Mouse (Mus musculus) stomach, embryonic 14.5 days (tissue): ENCODE data around the gene Fev. TPM values are rescaled to one million over a fixed set of nuclear protein-coding genes. Genes with fewer than 3 reads are reported as not detected.

Experiments used
- ATAC-seq: fragments of 200-750 bp; cut with Nextera tagmentation; 2 replicates; pipeline ENCODE4 v1.8.0; 2017; ENCODE audit warnings: low read depth, moderate TSS enrichment; ENCODE audit not compliant: insufficient number of reproducible peaks, insufficient read depth, low FRiP score
- H3K27ac ChIP-seq: fragments of 300-500 bp; sonication (generic); 2 replicates; pipeline ENCODE4 v1.5.1; 2014; ENCODE audit warnings: mild to moderate bottlenecking, low read length, moderate library complexity, mixed read lengths
- H3K27me3 ChIP-seq: fragments of 300-500 bp; sonication (generic); 2 replicates; pipeline ENCODE4 v1.6.1; 2014; ENCODE audit warnings: low read length, control low read depth, mixed read lengths; ENCODE audit not compliant: control insufficient read depth, insufficient read depth
- H3K36me3 ChIP-seq: fragments of 300-500 bp; sonication (generic); 2 replicates; pipeline ENCODE4 v1.6.1; 2014; ENCODE audit warnings: mild to moderate bottlenecking, control low read depth, low read length, moderate library complexity, mixed read lengths; ENCODE audit not compliant: control insufficient read depth, insufficient read depth
- H3K4me1 ChIP-seq: fragments of 300-500 bp; sonication (generic); 2 replicates; pipeline ENCODE4 v1.6.1; 2014; ENCODE audit warnings: low read length, control low read depth, mixed read lengths; ENCODE audit not compliant: control insufficient read depth, insufficient read depth
- H3K4me2 ChIP-seq: fragments of 300-500 bp; sonication (generic); replicated peaks from 2 replicates; pipeline ENCODE4 v1.6.1; 2014; ENCODE audit warnings: low read depth, low read length, control low read depth
- H3K4me3 ChIP-seq: fragments of 300-500 bp; sonication (generic); 2 replicates; pipeline ENCODE4 v1.5.1; 2014; ENCODE audit warnings: low read depth, low read length, control low read depth
- H3K9ac ChIP-seq: fragments of 300-500 bp; sonication (generic); replicated peaks from 2 replicates; pipeline ENCODE4 v1.6.1; 2014; ENCODE audit warnings: low read depth, mild to moderate bottlenecking, control low read depth, low read length, moderate library complexity, mixed read lengths
- H3K9me3 ChIP-seq: fragments of 300-500 bp; sonication (generic); 2 replicates; pipeline ENCODE4 v1.6.1; 2016; ENCODE audit warnings: low read depth, low read length, control low read depth; ENCODE audit not compliant: control insufficient read depth
- WGBS: fragments of 180-500 bp; shearing (Covaris S2); extraction: QIAGEN DNeasy Blood & Tissue Kit; methylation state at CpG from one replicate; pipeline ENCODE4 v1.1.7; 2014; 5-methylcytosine and 5-hydroxymethylcytosine counted together
- polyA plus RNA-seq: library from polyadenylated mRNA; unstranded; fragments of >200 nt; fragmentation: Nextera tagmentation; extraction: Ambion mirVana; gene quantifications from 2 replicates; pipeline ENCODE4 v1.2.1, GENCODE M21; 2014

Gene Fev
- polyA plus RNA-seq, 1 experiment from 2014 or later = not detected

DNA sequence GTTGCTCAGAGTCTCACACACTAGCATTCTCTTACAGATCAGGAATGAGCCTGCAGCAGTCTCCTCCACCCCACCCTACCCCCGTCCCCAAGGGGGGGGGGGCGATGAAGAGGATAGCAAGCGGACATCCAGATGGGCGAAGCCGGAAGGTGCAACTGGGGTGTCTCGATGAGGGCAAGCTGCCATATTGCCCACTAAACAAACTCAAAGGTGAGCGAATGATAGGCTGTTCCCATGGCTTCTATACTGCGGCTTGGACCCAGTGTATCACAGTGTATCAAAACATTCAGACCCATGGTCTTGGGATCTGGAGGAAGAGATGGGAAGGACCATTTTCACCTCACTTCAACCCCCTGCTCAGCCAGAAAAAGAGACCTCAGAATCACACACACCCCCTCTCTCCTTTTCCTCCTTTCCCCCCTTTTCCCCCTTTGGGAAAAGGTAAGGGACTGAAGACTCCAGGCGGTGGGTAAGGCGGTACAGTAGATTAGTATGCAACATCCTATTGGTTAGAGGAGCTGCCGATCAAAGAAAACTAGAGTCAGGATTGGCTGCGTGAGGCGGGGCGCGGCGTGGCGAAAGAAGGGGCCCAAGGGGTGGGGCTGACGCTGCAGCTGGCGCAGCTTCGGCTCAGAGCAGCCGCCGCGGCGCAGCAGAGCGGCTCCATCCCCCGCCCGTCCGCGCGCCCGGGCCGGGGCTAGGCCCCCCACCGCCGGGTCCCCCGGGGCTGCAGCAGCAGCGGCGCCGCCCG lies 30.7 kb downstream of the Fev start, which contains the start of gene Cdk5r2:
Gene Cdk5r2, plus strand, starts transcription at position 629 of the 751 bp plus-strand sequence.
- no peak within 1 kb of the TSS for H3K27ac ChIP-seq
- 2% methylated on average over 35 of the region's 39 CpGs for WGBS
- H3K4me3 ChIP-seq = peak within 1 kb of the TSS; percentile 40
- H3K36me3 ChIP-seq = no peaks in the 10 kb centered on the region
- peaks cover 22% of the 10 kb centered on the region for H3K4me1 ChIP-seq
- peak; percentile 89 for ATAC-seq
- no peak within 1 kb of the TSS for H3K9ac ChIP-seq
- H3K27me3 ChIP-seq = peaks cover 64% of the 10 kb centered on the region
- peak within 1 kb of the TSS; percentile 80 for H3K4me2 ChIP-seq
- no peaks in the 10 kb centered on the region for H3K9me3 ChIP-seq

DNA sequence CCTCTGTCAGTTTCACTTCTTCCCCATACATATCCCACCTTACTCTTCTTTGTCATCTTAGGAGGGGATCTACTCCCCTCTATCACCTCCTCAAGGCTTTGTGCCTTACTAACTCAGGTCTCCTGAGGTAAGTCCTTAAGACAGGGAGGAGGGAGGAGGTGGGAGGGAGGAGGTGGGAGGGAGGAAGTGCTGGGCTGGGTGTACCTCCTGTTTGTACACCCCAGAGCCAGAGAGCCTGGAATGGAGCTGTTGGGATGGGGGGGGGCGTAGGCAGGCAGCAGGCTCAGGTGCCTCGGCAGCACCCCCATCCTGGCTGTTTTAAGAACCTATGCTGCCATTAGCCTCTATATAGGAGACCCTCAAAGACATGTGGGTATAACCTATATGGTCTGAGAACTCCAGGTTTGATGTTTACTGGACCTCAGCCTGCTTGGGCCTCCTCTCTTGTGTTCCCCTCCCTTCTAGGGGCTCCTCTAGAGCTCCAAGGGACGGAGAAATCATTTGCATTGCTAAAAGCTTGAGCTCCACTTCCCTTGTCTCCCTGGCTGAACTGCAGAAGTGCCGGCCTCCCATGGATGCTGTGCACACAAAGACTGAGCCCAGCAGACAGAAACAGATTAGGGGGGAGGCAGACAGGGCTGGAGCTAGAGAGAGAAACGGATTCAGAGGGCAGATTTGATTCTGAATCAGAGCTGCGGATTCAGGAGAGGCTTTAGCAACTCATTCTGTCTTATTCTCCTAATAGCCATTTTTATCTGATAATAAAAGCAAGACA lies 34.0 kb downstream of the Fev start:
- no peaks in the 10 kb centered on the region for H3K36me3 ChIP-seq
- H3K27ac ChIP-seq = no peak overlapping the region
- no peak overlapping the region for H3K4me2 ChIP-seq
- 12% methylated on average over 6 of the region's 6 CpGs for WGBS
- H3K9ac ChIP-seq = no peak overlapping the region
- no peaks in the 10 kb centered on the region for H3K9me3 ChIP-seq
- peaks cover 34% of the 10 kb centered on the region for H3K27me3 ChIP-seq
- H3K4me1 ChIP-seq = peaks cover 9% of the 10 kb centered on the region
- no peak overlapping the region for H3K4me3 ChIP-seq
- ATAC-seq = no peak

DNA sequence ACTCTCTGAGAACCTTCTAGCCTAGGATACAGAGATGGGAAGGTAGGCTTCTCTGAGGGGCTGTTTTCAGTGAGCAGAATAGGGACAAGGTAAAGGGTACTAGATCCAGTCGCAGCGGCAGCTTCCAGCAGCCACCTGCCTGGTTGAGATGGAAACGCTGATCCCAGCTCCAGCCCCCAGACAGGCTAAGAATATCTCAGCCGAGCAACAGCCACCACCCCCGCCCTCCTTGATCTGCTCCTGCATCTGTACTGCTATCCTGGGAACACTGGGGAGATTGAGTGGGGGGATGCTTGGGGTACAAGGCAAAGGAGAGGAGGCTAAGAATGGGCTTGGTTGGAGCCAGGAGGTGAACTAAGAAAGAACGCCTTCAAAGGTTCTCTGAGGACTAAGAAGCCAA lies 35.0 kb downstream of the Fev start:
- Histone ChIP-seq H3K36me3 (no peaks in the 10 kb centered on the region), H3K27ac (no peak overlapping the region), H3K4me3 (no peak overlapping the region), H3K4me1 (peaks cover 1% of the 10 kb centered on the region; the same call in 1 of the 2 replicates), H3K9ac (no peak overlapping the region), H3K4me2 (no peak overlapping the region), H3K27me3 (peaks cover 25% of the 10 kb centered on the region), H3K9me3 (no peaks in the 10 kb centered on the region)
- ATAC-seq = no peak
- 12% methylated on average over 6 of the region's 6 CpGs for WGBS

DNA sequence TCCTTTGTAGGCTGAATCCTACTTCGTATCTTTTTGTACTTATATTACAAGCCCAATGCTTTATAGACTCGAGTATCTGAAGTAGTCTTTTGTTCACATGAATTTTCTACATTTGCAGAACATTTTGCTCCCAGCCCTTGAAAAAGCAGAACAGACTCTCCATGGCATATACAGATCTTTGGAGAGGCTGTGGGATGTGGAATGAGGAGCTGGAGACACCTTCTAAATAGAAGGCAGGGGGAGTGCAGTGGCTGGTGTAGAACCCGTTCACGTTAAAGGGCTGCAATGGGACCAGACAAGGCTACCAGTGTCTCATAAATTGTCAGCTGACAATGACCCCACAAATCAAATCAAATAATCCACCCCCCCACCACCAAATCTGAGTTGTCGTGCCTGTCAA lies 36.3 kb downstream of the Fev start:
- H3K9ac ChIP-seq = no peak overlapping the region
- no peaks in the 10 kb centered on the region for H3K36me3 ChIP-seq
- no peak overlapping the region for H3K27ac ChIP-seq
- H3K27me3 ChIP-seq = peaks cover 17% of the 10 kb centered on the region; the same call in 1 of the 2 replicates
- no peak overlapping the region for H3K4me3 ChIP-seq
- H3K4me1 ChIP-seq = no peaks in the 10 kb centered on the region
- no peak overlapping the region for H3K4me2 ChIP-seq
- no peaks in the 10 kb centered on the region for H3K9me3 ChIP-seq
- WGBS = 67% methylated on average over 5 of the region's 5 CpGs
- ATAC-seq = no peak

DNA sequence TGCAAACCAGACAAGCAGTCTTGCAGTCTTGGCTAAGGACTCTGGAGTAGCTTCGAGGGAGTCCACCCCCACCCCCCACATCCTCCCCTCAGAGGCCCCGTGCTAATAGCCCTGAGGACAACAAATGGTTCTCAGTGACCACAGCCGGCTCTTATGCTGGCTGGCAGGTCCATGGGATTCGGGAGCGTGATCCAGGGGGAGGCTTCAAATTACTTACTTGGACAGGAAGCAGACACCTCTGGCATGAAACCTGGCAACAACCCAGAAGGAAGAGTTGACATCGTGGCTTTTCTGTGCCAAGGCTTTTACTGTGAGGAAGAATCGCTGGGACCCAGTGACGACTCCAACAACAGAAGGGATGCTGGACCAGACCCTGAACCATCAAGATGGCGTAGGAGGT lies 38.9 kb downstream of the Fev start:
- WGBS = 30% methylated on average over 9 of the region's 9 CpGs
- no peak for ATAC-seq
- no peak overlapping the region for H3K27ac ChIP-seq
- H3K27me3 ChIP-seq = peaks cover 6% of the 10 kb centered on the region; the same call in 1 of the 2 replicates
- no peaks in the 10 kb centered on the region for H3K4me1 ChIP-seq
- no peaks in the 10 kb centered on the region for H3K36me3 ChIP-seq
- no peak overlapping the region for H3K4me2 ChIP-seq
- H3K9ac ChIP-seq = no peak overlapping the region
- H3K4me3 ChIP-seq = no peak overlapping the region
- H3K9me3 ChIP-seq = no peaks in the 10 kb centered on the region

DNA sequence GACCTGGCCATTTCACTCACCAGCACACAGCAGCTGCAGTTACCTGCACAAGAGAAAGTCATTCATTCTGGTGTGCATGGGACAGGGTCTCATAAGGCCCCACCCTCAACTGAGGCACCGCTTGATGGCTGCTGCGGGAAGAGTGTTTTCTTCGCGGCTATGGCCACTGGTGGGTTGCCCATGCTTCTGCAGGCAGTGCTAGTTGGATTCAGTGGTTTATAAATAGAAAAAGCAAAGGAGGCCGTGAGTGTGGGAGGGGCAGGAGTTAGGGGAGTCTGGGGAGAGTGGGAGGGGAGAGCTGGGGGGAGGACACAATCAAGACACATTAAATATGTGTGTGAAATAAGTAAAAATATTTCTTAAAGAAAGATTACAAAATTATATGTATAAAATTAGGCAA lies 42.1 kb downstream of the Fev start:
- no peak for ATAC-seq
- Histone ChIP-seq H3K27ac (no peak overlapping the region), H3K4me2 (no peak overlapping the region)

DNA sequence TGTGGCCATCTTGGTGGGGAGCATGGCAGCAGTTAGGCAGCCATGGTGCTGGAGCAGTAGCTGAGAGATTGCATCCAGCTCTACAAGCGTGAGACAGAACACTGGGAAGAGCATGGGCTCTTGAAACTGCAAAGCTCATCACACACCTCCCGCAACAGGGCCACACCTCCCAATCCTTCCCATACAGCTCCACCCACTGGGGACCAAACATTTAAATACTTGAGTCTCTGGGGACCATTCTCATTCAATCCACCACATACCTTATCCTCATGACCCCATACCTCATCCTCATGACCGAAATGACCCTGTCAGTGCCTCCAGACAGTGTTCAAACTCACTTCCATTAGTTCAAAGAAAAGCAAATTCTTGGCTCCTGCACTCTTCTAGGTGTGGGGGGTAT lies 52.0 kb downstream of the Fev start:
- H3K9me3 ChIP-seq = no peaks in the 10 kb centered on the region
- 81% methylated on average over 3 of the region's 3 CpGs for WGBS
- no peak for ATAC-seq
- H3K4me1 ChIP-seq = no peaks in the 10 kb centered on the region
- no peak overlapping the region for H3K27ac ChIP-seq
- no peak overlapping the region for H3K4me2 ChIP-seq
- H3K27me3 ChIP-seq = no peaks in the 10 kb centered on the region
- H3K9ac ChIP-seq = no peak overlapping the region
- H3K36me3 ChIP-seq = no peaks in the 10 kb centered on the region
- H3K4me3 ChIP-seq = no peak overlapping the region

More for the DNA sequence above, 42.1 kb downstream of the Fev start:
- no peaks in the 10 kb centered on the region for H3K4me1 ChIP-seq
- H3K9me3 ChIP-seq = no peaks in the 10 kb centered on the region
- no peak overlapping the region for H3K4me3 ChIP-seq
- no peaks in the 10 kb centered on the region for H3K36me3 ChIP-seq
- 73% methylated on average over 5 of the region's 5 CpGs for whole genome bisulfite sequencing
- H3K27me3 ChIP-seq = no peaks in the 10 kb centered on the region
- no peak overlapping the region for H3K9ac ChIP-seq
